Mouse (Mus musculus): ENCODE measurements around the gene Zfp334. TPM values are rescaled to one million over a fixed set of nuclear protein-coding genes. Genes with fewer than 3 reads are reported as not detected.

The Zfp334 gene
- polyA plus RNA-seq, 1 experiment from 2014 or later: 6.6 TPM

DNA sequence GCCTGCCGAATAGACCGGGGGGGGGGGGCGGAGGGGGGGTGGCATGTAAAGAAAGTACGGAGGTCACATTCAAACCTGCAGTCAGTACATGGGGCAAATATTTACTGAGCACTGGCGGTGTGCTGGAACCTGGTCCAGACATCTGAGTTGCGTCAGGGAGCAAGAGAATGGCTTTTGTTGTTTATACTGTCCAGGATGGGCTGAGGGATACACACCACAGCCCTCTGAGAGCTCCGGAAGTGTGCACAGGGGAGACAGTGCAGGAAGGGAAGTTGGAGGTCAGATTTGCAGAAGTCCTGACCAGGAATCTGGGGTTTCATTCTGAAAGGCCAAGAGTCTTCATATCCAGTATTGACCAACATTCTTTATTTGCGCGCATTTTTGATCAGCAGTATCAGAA lies 16.9 kb upstream of the Zfp334 start:
- Histone ChIP-seq H3K27ac (no peak overlapping the region), H3K4me3 (no peak overlapping the region)
- no peak for ATAC-seq (ENCODE audit: insufficient number of reproducible peaks, low FRiP score, low TSS enrichment, low read depth)

DNA sequence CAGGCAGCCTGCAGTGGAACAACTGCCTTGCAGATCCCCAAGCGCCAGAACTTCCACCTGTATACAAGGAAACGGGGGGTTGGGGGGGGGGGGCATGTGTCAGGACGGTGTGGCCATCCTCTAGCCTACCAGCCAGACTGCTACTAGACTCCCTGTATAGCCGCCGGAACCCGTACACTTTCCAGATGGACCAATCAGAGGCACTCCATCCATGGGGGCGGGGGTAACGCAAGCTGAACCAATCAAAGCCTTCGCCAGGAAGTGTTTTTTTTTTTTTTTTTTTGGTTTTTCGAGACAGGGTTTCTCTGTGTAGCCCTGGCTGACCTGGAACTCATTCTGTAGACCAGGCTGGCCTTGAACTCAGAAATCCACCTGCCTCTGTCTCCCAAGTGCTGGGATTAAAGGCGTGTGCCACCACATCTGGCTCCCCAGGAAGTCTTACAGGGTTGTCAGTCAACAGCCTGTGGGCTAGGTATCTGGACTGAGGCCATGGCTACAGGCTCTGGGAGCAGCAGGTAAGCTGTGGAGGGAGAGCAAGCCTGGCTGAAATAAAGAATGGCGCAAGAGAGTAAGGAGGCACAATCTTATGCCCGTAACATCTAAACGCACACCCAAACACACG lies 10.2 kb upstream of the Zfp334 start:
- Histone ChIP-seq H3K9me3 (no peaks in the 10 kb centered on the region), H3K27me3 (no peaks in the 10 kb centered on the region), H3K36me3 (no peaks in the 10 kb centered on the region), H3K27ac (no peak overlapping the region), H3K4me3 (no peak overlapping the region), H3K4me2 (no peak overlapping the region), H3K9ac (no peak overlapping the region), H3K4me1 (peaks cover 25% of the 10 kb centered on the region)
- WGBS: 64% methylated on average over 15 of the region's 15 CpGs
- no peak for ATAC-seq (ENCODE audit: insufficient number of reproducible peaks, low FRiP score, low TSS enrichment, low read depth)

More for the DNA sequence above, 16.9 kb upstream of the Zfp334 start:
- 59% methylated on average over 9 of the region's 9 CpGs for WGBS
- H3K4me1 ChIP-seq: peaks cover 15% of the 10 kb centered on the region; the same call in 1 of the 2 replicates
- H3K4me2 ChIP-seq: no peak overlapping the region
- H3K9ac ChIP-seq: no peak overlapping the region
- no peaks in the 10 kb centered on the region for H3K36me3 ChIP-seq
- H3K27me3 ChIP-seq: no peaks in the 10 kb centered on the region
- no peaks in the 10 kb centered on the region for H3K9me3 ChIP-seq

DNA sequence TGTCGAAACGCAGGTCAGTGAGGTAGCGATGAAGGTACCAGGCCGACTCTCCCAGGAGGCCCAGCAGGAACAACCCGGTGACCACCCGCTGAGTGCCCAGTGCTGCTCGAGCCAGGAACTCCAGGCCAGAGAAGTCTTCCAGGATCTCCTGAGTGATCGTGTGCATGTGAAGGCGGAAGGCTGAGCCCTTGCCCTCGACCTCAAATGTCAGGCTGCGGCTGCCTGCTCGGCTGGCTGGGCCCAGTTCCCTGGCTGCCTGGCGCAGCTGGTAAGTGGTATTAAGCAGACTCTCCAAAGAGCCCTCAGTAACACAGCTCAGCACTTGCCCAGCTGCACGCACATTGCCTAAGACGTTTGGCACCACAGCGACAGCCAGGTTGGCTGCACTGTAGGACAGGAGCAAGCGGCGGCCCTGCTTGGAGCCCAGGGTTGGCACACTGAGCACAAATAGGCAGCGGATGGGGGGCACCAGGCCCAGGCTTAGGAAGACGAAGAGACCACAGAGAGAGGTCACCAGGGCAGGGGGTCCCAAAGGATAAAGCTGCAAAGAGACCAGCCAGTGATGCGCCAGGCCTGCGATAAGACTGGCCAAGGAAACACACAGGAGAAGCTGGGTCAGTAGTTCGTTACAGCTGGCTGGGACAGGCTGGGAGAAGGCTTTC lies 9.6 kb upstream of the Zfp334 start:
- 65% methylated on average over 23 of the region's 23 CpGs for WGBS
- ATAC-seq (ENCODE audit: insufficient number of reproducible peaks, low FRiP score, low TSS enrichment, low read depth): no peak
- Histone ChIP-seq H3K4me3 (no peak overlapping the region), H3K27ac (peak overlapping the region; percentile 35; the same call in 1 of the 2 replicates), H3K4me1 (peaks cover 25% of the 10 kb centered on the region), H3K36me3 (no peaks in the 10 kb centered on the region), H3K9ac (no peak overlapping the region), H3K27me3 (no peaks in the 10 kb centered on the region), H3K4me2 (no peak overlapping the region), H3K9me3 (no peaks in the 10 kb centered on the region)

DNA sequence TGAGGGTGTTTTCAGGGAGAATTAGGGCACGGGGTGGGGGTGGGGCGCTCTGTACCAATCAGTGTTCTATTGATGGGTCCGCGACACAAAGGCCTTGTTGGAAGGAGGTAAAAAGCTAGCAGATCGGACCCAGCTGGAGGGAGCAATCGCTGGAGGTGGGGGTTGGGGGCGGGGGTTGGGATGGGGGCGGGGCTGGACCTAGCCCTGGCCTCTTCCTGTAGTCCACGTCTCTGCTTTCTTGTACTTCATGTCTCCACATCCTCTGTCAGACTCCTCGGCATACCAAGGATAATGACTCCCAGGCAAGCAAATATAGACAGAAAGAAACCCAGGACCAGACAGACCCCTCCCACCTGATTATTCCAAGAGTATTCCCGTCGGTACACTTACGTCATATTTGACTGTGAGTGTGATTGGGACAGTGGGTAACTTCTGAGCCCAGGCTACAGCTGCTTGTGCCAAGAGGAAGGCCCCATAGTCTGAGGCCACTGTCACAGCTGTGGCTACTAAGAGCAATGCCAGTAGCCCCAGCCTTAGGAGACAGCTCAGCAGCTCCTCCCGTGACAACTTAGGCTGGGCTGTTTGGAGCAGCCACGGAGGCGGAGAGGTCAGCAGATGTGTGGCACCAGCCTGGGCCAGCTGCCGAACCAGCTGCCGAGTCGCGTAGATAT lies 8.9 kb upstream of the Zfp334 start:
- H3K9me3 ChIP-seq: no peaks in the 10 kb centered on the region
- no peak overlapping the region for H3K4me3 ChIP-seq
- 43% methylated on average over 20 of the region's 20 CpGs for WGBS
- peaks cover 27% of the 10 kb centered on the region for H3K4me1 ChIP-seq
- ATAC-seq (ENCODE audit: insufficient number of reproducible peaks, low FRiP score, low TSS enrichment, low read depth): peak; percentile 27; the same call in 1 of the 2 replicates
- H3K9ac ChIP-seq: no peak overlapping the region
- peak overlapping the region; percentile 35; the same call in 1 of the 2 replicates for H3K27ac ChIP-seq
- no peak overlapping the region for H3K4me2 ChIP-seq
- H3K27me3 ChIP-seq: no peaks in the 10 kb centered on the region
- no peaks in the 10 kb centered on the region for H3K36me3 ChIP-seq

DNA sequence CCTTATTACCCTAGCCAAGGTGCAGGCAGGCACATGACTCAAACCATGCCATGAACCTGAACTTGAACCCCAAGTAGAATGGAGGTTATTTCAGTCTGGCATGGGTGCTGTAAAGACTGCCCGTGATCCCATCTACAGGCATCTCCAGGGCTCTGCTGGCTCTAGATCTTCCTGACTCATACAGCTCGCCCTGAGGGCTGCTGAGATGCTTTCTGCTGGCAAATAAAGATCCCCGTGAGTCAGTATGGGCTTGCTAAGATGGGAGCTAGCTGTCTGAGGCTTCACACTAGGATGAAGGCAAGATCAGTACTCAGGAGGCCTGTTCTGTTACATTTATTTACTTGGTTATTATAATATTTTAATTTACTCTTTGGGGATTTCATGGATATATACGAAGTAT lies 4.1 kb upstream of the Zfp334 start:
- H3K9ac ChIP-seq: no peak overlapping the region
- H3K9me3 ChIP-seq: no peaks in the 10 kb centered on the region
- 0 out of 2 replicates have a peak overlapping the region, but pooled peaks have one; percentile 33 for H3K27ac ChIP-seq
- no peaks in the 10 kb centered on the region for H3K27me3 ChIP-seq
- no peak overlapping the region for H3K4me3 ChIP-seq
- WGBS: 74% methylated on average over 4 of the region's 4 CpGs
- H3K36me3 ChIP-seq: no peaks in the 10 kb centered on the region
- no peak for ATAC-seq (ENCODE audit: insufficient number of reproducible peaks, low FRiP score, low TSS enrichment, low read depth)
- peaks cover 12% of the 10 kb centered on the region for H3K4me1 ChIP-seq
- no peak overlapping the region for H3K4me2 ChIP-seq

DNA sequence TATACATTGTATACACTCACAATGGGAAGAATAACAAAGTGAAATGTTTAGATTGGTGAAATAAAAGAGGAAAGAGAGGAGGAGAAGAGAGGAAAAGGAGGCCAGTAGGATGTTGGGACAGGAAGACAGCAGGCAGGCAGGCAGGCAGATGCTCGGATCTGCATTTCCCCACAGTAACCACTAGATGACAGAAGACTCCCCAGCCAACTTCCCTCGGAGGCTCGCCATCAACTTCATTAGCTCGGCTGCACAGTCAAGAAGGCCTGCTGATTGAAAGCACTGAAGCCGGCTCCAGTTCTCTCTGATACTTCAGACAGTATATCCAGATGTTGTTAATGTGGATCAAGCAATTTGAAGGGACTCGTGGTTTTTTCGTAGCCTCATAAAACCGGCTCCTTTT lies 3.5 kb upstream of the Zfp334 start:
- Histone ChIP-seq H3K36me3 (peaks cover 4% of the 10 kb centered on the region), H3K27ac (no peak overlapping the region), H3K27me3 (no peaks in the 10 kb centered on the region), H3K9ac (no peak overlapping the region), H3K4me1 (peaks cover 10% of the 10 kb centered on the region), H3K9me3 (no peaks in the 10 kb centered on the region), H3K4me3 (no peak overlapping the region), H3K4me2 (no peak overlapping the region)
- WGBS: 9% methylated on average over 8 of the region's 8 CpGs
- no peak for ATAC-seq (ENCODE audit: insufficient number of reproducible peaks, low FRiP score, low TSS enrichment, low read depth)

DNA sequence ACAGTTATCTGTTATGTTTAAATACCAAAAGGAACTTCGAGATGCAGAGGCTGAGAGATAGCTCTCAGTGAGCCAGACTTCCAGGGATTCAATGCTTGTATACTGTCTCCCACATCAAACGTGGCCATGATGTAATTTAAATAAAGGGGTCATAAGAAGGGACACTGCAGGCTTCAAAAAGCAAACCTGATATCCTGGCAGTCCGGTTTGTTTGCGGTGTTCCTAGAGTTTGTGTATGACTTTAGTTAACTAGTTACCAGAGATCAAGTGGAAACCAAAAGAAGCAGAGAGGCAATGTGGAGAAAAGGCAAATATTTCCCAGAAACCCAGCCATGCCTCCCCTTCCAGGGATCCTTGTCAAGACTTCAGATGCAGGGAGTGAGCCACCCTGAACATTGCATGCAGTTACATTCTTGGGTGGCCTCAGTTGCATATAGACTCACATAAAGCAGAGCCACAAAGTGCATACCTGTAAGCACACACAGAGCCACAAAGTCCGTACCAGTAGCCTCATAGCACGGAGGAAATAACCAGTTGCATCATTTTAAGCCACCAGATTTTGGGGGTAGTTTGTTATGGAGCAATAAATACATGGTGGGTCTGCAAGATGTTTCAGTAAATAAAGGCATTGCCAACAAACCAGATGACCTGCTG lies 1.4 kb upstream of the Zfp334 start:
- no peaks in the 10 kb centered on the region for H3K27me3 ChIP-seq

DNA sequence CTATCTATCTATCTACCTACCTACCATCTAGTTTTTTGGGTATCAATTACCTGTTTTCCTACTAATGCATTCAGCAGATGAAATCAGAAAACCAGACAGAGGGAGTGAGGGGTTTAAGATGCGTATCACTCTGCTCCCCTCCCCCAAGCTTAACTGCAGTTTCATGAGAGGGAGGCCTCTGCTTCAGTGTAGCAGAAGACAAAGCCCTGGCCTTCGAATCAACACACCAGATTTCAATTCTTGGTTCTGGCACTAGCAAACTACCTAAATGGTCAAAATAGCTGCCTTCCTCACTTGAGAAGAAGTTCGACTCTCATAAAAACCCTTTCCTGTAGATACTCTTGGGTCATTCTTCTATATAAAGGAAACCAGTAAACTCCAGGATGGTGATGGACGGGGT lies 689 bp downstream of the Zfp334 start:
- peaks cover 9% of the 10 kb centered on the region for H3K4me1 ChIP-seq
- ATAC-seq (ENCODE audit: insufficient number of reproducible peaks, low FRiP score, low TSS enrichment, low read depth): no peak
- H3K27ac ChIP-seq: peak overlapping the region; percentile 82; the same call in 1 of the 2 replicates
- no peaks in the 10 kb centered on the region for H3K27me3 ChIP-seq
- H3K9me3 ChIP-seq: no peaks in the 10 kb centered on the region
- H3K36me3 ChIP-seq: peaks cover 43% of the 10 kb centered on the region
- H3K4me3 ChIP-seq: peak overlapping the region; percentile 81
- peak overlapping the region; percentile 65 for H3K4me2 ChIP-seq
- H3K9ac ChIP-seq: peak overlapping the region; percentile 79; the same call in 1 of the 2 replicates
- 7% methylated on average over 4 of the region's 4 CpGs for WGBS

More for the DNA sequence above, 1.4 kb upstream of the Zfp334 start:
- Histone ChIP-seq H3K9me3 (no peaks in the 10 kb centered on the region), H3K4me1 (peaks cover 9% of the 10 kb centered on the region), H3K27ac (no peak overlapping the region), H3K4me2 (no peak overlapping the region), H3K4me3 (no peak overlapping the region), H3K36me3 (peaks cover 23% of the 10 kb centered on the region), H3K9ac (no peak overlapping the region)
- ATAC-seq (ENCODE audit: insufficient number of reproducible peaks, low FRiP score, low TSS enrichment, low read depth): no peak
- 75% methylated on average over 6 of the region's 6 CpGs for WGBS

DNA sequence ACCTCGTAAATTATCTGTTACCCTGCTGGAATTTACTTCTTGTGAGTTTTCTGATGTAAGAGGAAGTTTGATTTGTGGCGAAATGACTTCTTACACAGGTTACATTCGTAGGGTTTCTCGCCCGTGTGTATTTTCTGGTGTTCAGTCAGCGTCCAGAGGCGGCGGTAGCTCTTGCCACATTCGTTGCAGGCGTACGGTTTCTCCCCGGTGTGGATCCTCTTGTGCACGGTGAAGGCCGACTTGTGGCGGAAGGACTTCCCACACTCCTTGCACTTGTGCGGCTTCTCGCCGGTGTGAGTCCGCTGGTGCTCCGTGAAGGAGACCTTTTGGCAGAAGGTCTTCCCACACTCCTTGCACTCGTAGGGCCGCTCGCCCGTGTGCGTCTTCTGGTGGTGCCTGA lies 8.0 kb downstream of the Zfp334 start:
- WGBS: 96% methylated on average over 25 of the region's 25 CpGs
- Histone ChIP-seq H3K9me3 (peaks cover 4% of the 10 kb centered on the region; the same call in 1 of the 2 replicates), H3K9ac (no peak overlapping the region), H3K4me1 (no peaks in the 10 kb centered on the region), H3K27ac (no peak overlapping the region), H3K36me3 (peaks cover 89% of the 10 kb centered on the region), H3K27me3 (no peaks in the 10 kb centered on the region), H3K4me3 (no peak overlapping the region), H3K4me2 (no peak overlapping the region)
- no peak for ATAC-seq (ENCODE audit: insufficient number of reproducible peaks, low FRiP score, low TSS enrichment, low read depth)

DNA sequence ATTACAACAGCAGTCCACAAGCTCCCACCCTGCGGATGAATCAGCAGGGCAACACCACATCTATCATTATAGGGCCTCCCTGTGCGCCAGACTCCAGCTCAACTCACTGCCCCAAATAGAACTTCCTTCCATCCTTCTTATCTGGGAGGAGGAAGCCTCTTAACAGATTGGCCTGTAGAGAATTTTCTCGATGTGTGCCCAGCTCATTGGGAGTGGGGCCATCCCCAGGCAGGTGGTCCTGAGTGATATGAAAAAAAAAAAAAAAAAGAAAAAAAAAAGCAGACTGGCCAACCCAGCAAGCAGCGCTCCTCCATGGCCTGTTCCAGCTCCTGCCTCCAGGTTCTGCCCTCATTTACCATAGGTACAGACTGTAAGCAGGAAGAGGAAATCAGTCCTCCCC lies 12.1 kb downstream of the Zfp334 start:
- H3K9ac ChIP-seq: no peak overlapping the region
- ATAC-seq (ENCODE audit: insufficient number of reproducible peaks, low FRiP score, low TSS enrichment, low read depth): no peak
- no peak overlapping the region for H3K27ac ChIP-seq
- no peaks in the 10 kb centered on the region for H3K4me1 ChIP-seq
- no peak overlapping the region for H3K4me3 ChIP-seq
- H3K36me3 ChIP-seq: peaks cover 59% of the 10 kb centered on the region
- H3K27me3 ChIP-seq: no peaks in the 10 kb centered on the region
- 84% methylated on average over 4 of the region's 4 CpGs for WGBS
- no peak overlapping the region for H3K4me2 ChIP-seq
- H3K9me3 ChIP-seq: peaks cover 2% of the 10 kb centered on the region; the same call in 1 of the 2 replicates

DNA sequence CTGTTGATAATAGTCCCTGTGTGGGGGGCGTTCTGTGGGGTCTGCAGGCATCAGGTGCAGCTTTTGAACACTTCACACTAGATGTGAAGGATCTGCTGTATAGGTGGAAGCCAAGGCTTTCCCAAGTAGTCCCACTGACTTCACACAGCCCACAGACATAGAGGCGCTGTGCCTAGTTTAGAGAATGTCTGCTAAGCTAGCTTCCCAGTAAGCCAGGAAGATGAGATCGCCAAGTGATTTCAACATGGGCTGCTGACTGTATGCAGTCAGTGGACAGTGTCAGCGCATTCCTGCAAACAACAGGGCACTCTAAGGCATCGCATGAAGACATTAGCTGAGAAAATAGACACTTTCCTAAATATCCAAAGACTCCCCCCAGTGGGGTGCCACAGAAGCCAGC lies 12.6 kb downstream of the Zfp334 start:
- H3K36me3 ChIP-seq: peaks cover 53% of the 10 kb centered on the region
- H3K27ac ChIP-seq: no peak overlapping the region
- whole genome bisulfite sequencing: 93% methylated on average over 5 of the region's 5 CpGs
- H3K9ac ChIP-seq: no peak overlapping the region
- no peak overlapping the region for H3K4me3 ChIP-seq
- no peaks in the 10 kb centered on the region for H3K27me3 ChIP-seq
- H3K4me2 ChIP-seq: no peak overlapping the region
- no peaks in the 10 kb centered on the region for H3K9me3 ChIP-seq
- no peaks in the 10 kb centered on the region for H3K4me1 ChIP-seq
- no peak for ATAC-seq (ENCODE audit: insufficient number of reproducible peaks, low FRiP score, low TSS enrichment, low read depth)

DNA sequence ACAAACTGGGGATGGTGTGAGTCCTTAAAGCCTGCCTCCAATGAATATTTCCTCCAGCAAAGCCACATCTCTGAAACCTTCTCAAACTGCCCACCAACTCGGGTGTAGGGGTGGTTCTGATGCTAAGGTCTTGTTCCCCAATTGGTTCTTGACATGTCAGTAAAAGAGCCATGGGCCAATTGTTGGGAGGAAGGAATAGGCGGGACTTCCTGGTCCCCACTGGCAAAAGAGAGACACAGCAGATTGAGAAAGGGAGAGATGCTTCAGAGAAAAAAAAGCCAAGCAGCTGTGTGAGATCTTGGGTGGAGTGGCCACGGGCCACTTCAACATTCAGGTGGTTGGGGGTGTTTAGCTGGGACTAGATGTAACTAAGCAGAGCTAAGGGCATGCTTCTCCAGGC lies 17.0 kb downstream of the Zfp334 start:
- Histone ChIP-seq H3K27ac (no peak overlapping the region), H3K27me3 (peaks cover 25% of the 10 kb centered on the region), H3K36me3 (peaks cover 16% of the 10 kb centered on the region), H3K9ac (no peak overlapping the region), H3K4me1 (peaks cover 12% of the 10 kb centered on the region), H3K9me3 (no peaks in the 10 kb centered on the region), H3K4me3 (no peak overlapping the region), H3K4me2 (no peak overlapping the region)
- ATAC-seq (ENCODE audit: insufficient number of reproducible peaks, low FRiP score, low TSS enrichment, low read depth): no peak
- 26% methylated on average over 3 of the region's 3 CpGs for WGBS
